In the genomic region with DNA sequence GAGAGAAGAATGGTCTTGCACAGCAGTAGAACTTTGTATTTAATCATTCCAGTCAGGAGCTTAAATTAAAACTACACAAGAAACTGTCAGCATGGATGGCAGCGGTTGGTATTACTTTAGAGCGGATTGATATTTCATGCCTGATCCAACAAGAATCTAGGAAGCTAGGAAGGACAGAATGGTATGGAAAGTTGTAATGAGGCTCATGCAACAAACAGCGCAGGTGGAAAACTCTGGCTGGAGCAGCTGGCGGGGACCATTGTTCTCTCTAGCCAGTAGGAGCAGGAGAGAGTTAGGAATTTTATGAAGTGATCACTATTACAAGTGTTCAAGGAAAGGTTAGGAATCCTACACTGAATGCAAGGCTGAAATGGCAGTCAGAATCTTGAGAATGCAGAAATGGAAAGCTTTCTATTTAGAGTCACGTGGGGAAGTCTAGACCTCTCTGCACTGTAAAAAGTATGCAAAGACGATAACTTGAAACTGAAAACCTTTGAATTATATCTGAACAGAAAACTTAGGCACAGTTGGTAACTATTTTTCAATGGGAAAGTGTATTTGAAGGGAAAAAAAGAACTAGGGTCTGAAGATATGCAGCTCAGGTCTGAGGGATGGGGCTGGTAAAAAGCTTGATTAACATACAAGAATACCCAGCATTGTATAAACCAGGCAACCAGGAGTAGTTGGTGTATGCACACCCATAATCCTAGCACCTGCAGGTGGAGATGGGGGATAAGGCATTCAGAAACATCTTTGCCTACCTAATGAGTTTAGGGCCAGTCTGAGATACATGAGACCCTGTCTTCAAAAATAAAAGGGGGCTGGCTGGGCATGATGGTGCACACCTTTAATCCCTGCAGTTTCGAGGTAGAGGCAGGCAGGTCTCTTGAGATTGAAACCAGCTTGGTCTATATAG, we compare ENCODE assay signal across 12 mouse cellular contexts. TPM values are rescaled to one million over a fixed set of nuclear protein-coding genes. Genes with fewer than 3 reads are reported as not detected.
DNase-seq lines count a peak whose midpoint lies in the region; ATAC-seq and TF ChIP-seq lines count a peak whose summit lies in the region.
"Had no signal": no experiment of that assay in that cellular context is flagged by ENCODE, and none has a peak within 500 bp of the region (broad histone marks: within the 10 kb centered on the region; RNA-seq: fewer than 3 reads in every experiment).

No protein-coding gene starts in this region.

- ATAC-seq in heart, embryonic 12.5 days (ENCODE audit: insufficient number of reproducible peaks, low FRiP score) = no peak
- ATAC-seq in lung, embryonic 14.5 days (ENCODE audit: insufficient read depth) = no peak
- ATAC-seq in liver, embryonic 15.5 days (ENCODE audit: insufficient read depth) = peak; percentile 35
- ATAC-seq in hindbrain, embryonic 12.5 days (ENCODE audit: low FRiP score) = no peak

- H3K4me2 ChIP-seq in heart, embryonic 12.5 days = peak overlapping the region; percentile 21
- no peak overlapping the region for H3K4me2 ChIP-seq in lung, embryonic 14.5 days
- peak overlapping the region; percentile 54 for H3K4me2 ChIP-seq in liver, embryonic 15.5 days
- no peak overlapping the region for H3K4me2 ChIP-seq in hindbrain, embryonic 12.5 days (replicated peaks)
- H3K4me2 ChIP-seq: embryonic facial prominence, embryonic 15.5 days had no signal

- no peak for TF ChIP-seq POLR2A in lung, adult 2 months (IDR thresholded peaks at IDR 0.05; ENCODE audit: borderline replicate concordance, extremely low read depth, low read depth, low read length)
- TF ChIP-seq POLR2A in bone marrow macrophage, adult 2 months (IDR thresholded peaks at IDR 0.05; ENCODE audit: borderline replicate concordance, low read depth, low read length) = no peak

- H3K9me3 ChIP-seq in heart, embryonic 12.5 days (replicated peaks) = no peaks in the 10 kb centered on the region
- H3K9me3 ChIP-seq in lung, embryonic 14.5 days (ENCODE audit: low read depth, low read length) = no peaks in the 10 kb centered on the region
- no peaks in the 10 kb centered on the region for H3K9me3 ChIP-seq in liver, embryonic 15.5 days (replicated peaks)
- H3K9me3 ChIP-seq in hindbrain, embryonic 12.5 days (replicated peaks) = no peaks in the 10 kb centered on the region
- H3K9me3 ChIP-seq: embryonic facial prominence, embryonic 15.5 days had no signal

- no peak overlapping the region for H3K4me3 ChIP-seq in heart, embryonic 12.5 days
- H3K4me3 ChIP-seq in lung, embryonic 14.5 days (ENCODE audit: low read depth, low read length) = no peak overlapping the region
- no peak overlapping the region for H3K4me3 ChIP-seq in lung, adult 2 months (replicated peaks; ENCODE audit: extremely low read depth, low read depth, low read length)
- H3K4me3 ChIP-seq in bone marrow macrophage, adult 2 months (ENCODE audit: insufficient read depth, low read length) = no peak overlapping the region
- peak overlapping the region; percentile 17 for H3K4me3 ChIP-seq in liver, embryonic 15.5 days (replicated peaks)
- H3K4me3 ChIP-seq in hindbrain, embryonic 12.5 days = no peak overlapping the region
- H3K4me3 ChIP-seq: embryonic facial prominence, embryonic 15.5 days; myocyte had no signal

- TF ChIP-seq CTCF in lung, embryonic 14.5 days (IDR thresholded peaks at IDR 0.05; ENCODE audit: low read depth) = no peak
- TF ChIP-seq CTCF in lung, adult 2 months (IDR thresholded peaks at IDR 0.05; ENCODE audit: insufficient read depth, low read length) = no peak
- no peak for TF ChIP-seq CTCF in bone marrow macrophage, adult 2 months (IDR thresholded peaks at IDR 0.05; ENCODE audit: low read depth, low read length)

- peak overlapping the region; percentile 19; the same call in 1 of the 2 replicates for H3K27ac ChIP-seq in heart, embryonic 12.5 days (ENCODE audit: poor library complexity, severe bottlenecking)
- H3K27ac ChIP-seq in lung, embryonic 14.5 days (ENCODE audit: low read depth) = 0 out of 2 replicates have a peak overlapping the region, but pooled peaks have one; percentile 36
- peak overlapping the region; percentile 59 for H3K27ac ChIP-seq in bone marrow macrophage, adult 2 months (ENCODE audit: insufficient read depth, low read depth, low read length)
- peak overlapping the region; percentile 94 for H3K27ac ChIP-seq in liver, embryonic 15.5 days (replicated peaks)
- no peak overlapping the region for H3K27ac ChIP-seq in hindbrain, embryonic 12.5 days
- H3K27ac ChIP-seq: embryonic facial prominence, embryonic 15.5 days had no signal

- no peak for DNase-seq in heart, adult 9 months (ENCODE audit: low spot score in 2 of 2)
- peak; percentile 17 for DNase-seq in lung, embryonic 14.5 days
- DNase-seq in lung, adult 2 months = no peak
- no peak for DNase-seq in gastrocnemius, postnatal 25 days
- DNase-seq: adrenal gland, postnatal 14 days; cerebellum, adult 8-10 months had no signal

- H3K4me1 ChIP-seq in heart, embryonic 12.5 days (replicated peaks) = peaks cover 61% of the 10 kb centered on the region
- H3K4me1 ChIP-seq in lung, embryonic 14.5 days (ENCODE audit: insufficient read depth) = peaks cover 26% of the 10 kb centered on the region
- peaks cover 43% of the 10 kb centered on the region for H3K4me1 ChIP-seq in lung, adult 2 months (ENCODE audit: control insufficient read depth, insufficient read depth, low read length)
- H3K4me1 ChIP-seq in bone marrow macrophage, adult 2 months (ENCODE audit: control insufficient read depth, insufficient read depth, low read length) = peaks cover 42% of the 10 kb centered on the region
- H3K4me1 ChIP-seq in liver, embryonic 15.5 days (replicated peaks) = peaks cover 90% of the 10 kb centered on the region
- H3K4me1 ChIP-seq in hindbrain, embryonic 12.5 days = peaks cover 22% of the 10 kb centered on the region

- no peaks in the 10 kb centered on the region for H3K27me3 ChIP-seq in heart, embryonic 12.5 days (replicated peaks)
- H3K27me3 ChIP-seq in lung, embryonic 14.5 days (ENCODE audit: insufficient read depth, low read length) = no peaks in the 10 kb centered on the region
- H3K27me3 ChIP-seq in liver, embryonic 15.5 days = no peaks in the 10 kb centered on the region
- no peaks in the 10 kb centered on the region for H3K27me3 ChIP-seq in hindbrain, embryonic 12.5 days
- H3K27me3 ChIP-seq: embryonic facial prominence, embryonic 15.5 days had no signal

- peaks cover 3% of the 10 kb centered on the region; the same call in 1 of the 2 replicates for H3K36me3 ChIP-seq in heart, embryonic 12.5 days
- no peaks in the 10 kb centered on the region for H3K36me3 ChIP-seq in lung, embryonic 14.5 days (ENCODE audit: insufficient read depth)
- H3K36me3 ChIP-seq in liver, embryonic 15.5 days (replicated peaks) = 0 out of 2 replicates have a peak, but pooled peaks cover 4% of the 10 kb centered on the region
- no peaks in the 10 kb centered on the region for H3K36me3 ChIP-seq in hindbrain, embryonic 12.5 days
- H3K36me3 ChIP-seq: embryonic facial prominence, embryonic 15.5 days had no signal

- 77% methylated on average over 7 of the region's 7 CpGs for WGBS in heart, embryonic 12.5 days
- WGBS in lung, embryonic 14.5 days = 82% methylated on average over 7 of the region's 7 CpGs
- WGBS in lung, adult 2 months = 76% methylated on average over 7 of the region's 7 CpGs
- WGBS in liver, embryonic 15.5 days (ENCODE audit: insufficient replicate concordance) = 69% methylated on average over 7 of the region's 7 CpGs
- WGBS in hindbrain, embryonic 12.5 days = 85% methylated on average over 7 of the region's 7 CpGs

- H3K9ac ChIP-seq in heart, embryonic 12.5 days = no peak overlapping the region
- H3K9ac ChIP-seq in lung, embryonic 14.5 days = no peak overlapping the region
- peak overlapping the region; percentile 31; the same call in 1 of the 2 replicates for H3K9ac ChIP-seq in liver, embryonic 15.5 days
- H3K9ac ChIP-seq in hindbrain, embryonic 12.5 days = no peak overlapping the region
- H3K9ac ChIP-seq: embryonic facial prominence, embryonic 15.5 days had no signal

RNA-seq across cellular contexts. Expression of gene Lims1, which starts 45.8 kb away (rescaled TPM):
- 160 and 161 TPM in 2 replicates for polyA plus RNA-seq in heart, embryonic 12.5 days (2016; fragmentation: Nextera tagmentation; extraction: Ambion mirVana)
- 200 and 208 TPM in 2 replicates for polyA plus RNA-seq in lung, embryonic 14.5 days (2014; fragmentation: Nextera tagmentation; extraction: Ambion mirVana)
- 25.2 and 44.0 TPM in 2 replicates for polyA plus RNA-seq in lung, adult 2 months (2012; rRNA removed)
- polyA plus RNA-seq in bone marrow macrophage, adult 2 months (2012; ENCODE audit: insufficient read depth, insufficient read length, missing spikeins) = 81.4 and 82.5 TPM in 2 replicates
- 83.1 and 85.4 TPM in 2 replicates for polyA plus RNA-seq in liver, embryonic 15.5 days (2015; fragmentation: Nextera tagmentation; extraction: Ambion mirVana)
- 88.9 and 101 TPM in 2 replicates for polyA plus RNA-seq in hindbrain, embryonic 12.5 days (2016; fragmentation: Nextera tagmentation; extraction: Ambion mirVana)
- total RNA-seq in gastrocnemius, postnatal 25 days (2021) = 10 to 100 TPM; 37.5 to 41.0 TPM

Comparison
In these comparisons a context has a peak if more than half of its experiments do, and no peak if none do; other contexts are left out.
1. H3K4me2 ChIP-seq: peak in heart, embryonic 12.5 days (single experiment) and liver, embryonic 15.5 days (single experiment); none in lung, embryonic 14.5 days (single experiment) and hindbrain, embryonic 12.5 days (single experiment).